Mouse (Mus musculus) myocyte (in vitro differentiated cells): ENCODE measurements around the gene Cbs. TPM values are rescaled to one million over a fixed set of nuclear protein-coding genes. Genes with fewer than 3 reads are reported as not detected.

Source experiments
- H3K27me3 ChIP-seq: one replicate; pipeline ENCODE4 v1.6.1; 2011; ENCODE audit not compliant: control insufficient read depth, insufficient read depth, insufficient read length
- H3K36me3 ChIP-seq: one replicate; pipeline ENCODE4 v1.6.1; 2011; ENCODE audit not compliant: control insufficient read depth, insufficient read depth
- H3K4me2 ChIP-seq: one replicate; pipeline ENCODE4 v1.6.1; 2011; ENCODE audit warnings: low read depth, control low read depth
- H3K4me3 ChIP-seq: one replicate; pipeline ENCODE4 v1.5.1; 2011; ENCODE audit warnings: mild to moderate bottlenecking, control low read depth, moderate library complexity
- H3K79me2 ChIP-seq: one replicate; pipeline ENCODE4 v1.6.1; 2011; ENCODE audit not compliant: control insufficient read depth, insufficient read depth
- H3ac ChIP-seq: one replicate; pipeline ENCODE4 v1.6.1; 2011; ENCODE audit not compliant: control insufficient read depth, insufficient read length
- CEBPB ChIP-seq: IDR thresholded peaks from 2 replicates; pipeline ENCODE4 v1.6.1; 2011; ENCODE audit warnings: mild to moderate bottlenecking, moderate library complexity; ENCODE audit not compliant: poor library complexity, insufficient read depth, severe bottlenecking
- E2F4 ChIP-seq: IDR thresholded peaks from one replicate; pipeline ENCODE4 v1.6.1; 2011; ENCODE audit warnings: mild to moderate bottlenecking, control low read depth, moderate library complexity; ENCODE audit not compliant: insufficient read depth
- MAX ChIP-seq: IDR thresholded peaks from one replicate; pipeline ENCODE4 v1.6.1; 2011; ENCODE audit warnings: low read depth, mild to moderate bottlenecking, control low read depth
- MYOD1 ChIP-seq, 3 experiments: IDR thresholded peaks; one replicate each; pipeline ENCODE4 v1.6.1; 2011; ENCODE audit warnings: control low read depth in 2 of 3, low read depth in 2 of 3, mild to moderate bottlenecking in 2 of 3, moderate library complexity in 1 of 3; ENCODE audit not compliant: insufficient read length in 2 of 3, control insufficient read depth in 1 of 3
- MYOG ChIP-seq, 3 experiments: IDR thresholded peaks; one replicate each; pipeline ENCODE4 v1.6.1; 2011; ENCODE audit warnings: control low read depth in 2 of 3, low read depth in 2 of 3, mild to moderate bottlenecking in 2 of 3; ENCODE audit not compliant: insufficient read length in 2 of 3, control insufficient read depth in 1 of 3, insufficient read depth in 1 of 3
- POLR2A ChIP-seq: IDR thresholded peaks from one replicate; pipeline ENCODE4 v1.6.1; 2011; ENCODE audit warnings: low read depth, mild to moderate bottlenecking, control low read depth, moderate library complexity; ENCODE audit not compliant: insufficient read length
- POLR2AphosphoS2 ChIP-seq: IDR thresholded peaks from one replicate; pipeline ENCODE4 v1.6.1; 2011; ENCODE audit warnings: low read depth, control low read depth; ENCODE audit not compliant: insufficient read length
- REST ChIP-seq: IDR thresholded peaks from one replicate; pipeline ENCODE4 v1.6.1; 2011; ENCODE audit warnings: mild to moderate bottlenecking, control low read depth, moderate library complexity; ENCODE audit not compliant: insufficient read depth, insufficient read length
- SRF ChIP-seq: IDR thresholded peaks from one replicate; pipeline ENCODE4 v1.6.1; 2011; ENCODE audit warnings: low read depth; ENCODE audit not compliant: control insufficient read depth, insufficient read length
- TCF12 ChIP-seq: IDR thresholded peaks from one replicate; pipeline ENCODE4 v1.6.1; 2011; ENCODE audit warnings: mild to moderate bottlenecking, control low read depth; ENCODE audit not compliant: poor library complexity, insufficient read depth, severe bottlenecking
- TCF3 ChIP-seq: IDR thresholded peaks from one replicate; pipeline ENCODE4 v1.6.1; 2011; ENCODE audit warnings: low read depth, control low read depth; ENCODE audit not compliant: insufficient read length
- USF1 ChIP-seq: IDR thresholded peaks from one replicate; pipeline ENCODE4 v1.6.1; 2011; ENCODE audit warnings: low read depth, mild to moderate bottlenecking, control low read depth, moderate library complexity
- polyA plus RNA-seq: library from polyadenylated mRNA; unstranded; fragments of >200 nt; fragmentation: generic; extraction: Trizol; gene quantifications from one replicate; pipeline ENCODE4 v1.2.1, GENCODE M21; 2012; ENCODE audit warnings: missing spikeins

The Cbs gene
- polyA plus RNA-seq, 1 experiment = 0.06 TPM

DNA sequence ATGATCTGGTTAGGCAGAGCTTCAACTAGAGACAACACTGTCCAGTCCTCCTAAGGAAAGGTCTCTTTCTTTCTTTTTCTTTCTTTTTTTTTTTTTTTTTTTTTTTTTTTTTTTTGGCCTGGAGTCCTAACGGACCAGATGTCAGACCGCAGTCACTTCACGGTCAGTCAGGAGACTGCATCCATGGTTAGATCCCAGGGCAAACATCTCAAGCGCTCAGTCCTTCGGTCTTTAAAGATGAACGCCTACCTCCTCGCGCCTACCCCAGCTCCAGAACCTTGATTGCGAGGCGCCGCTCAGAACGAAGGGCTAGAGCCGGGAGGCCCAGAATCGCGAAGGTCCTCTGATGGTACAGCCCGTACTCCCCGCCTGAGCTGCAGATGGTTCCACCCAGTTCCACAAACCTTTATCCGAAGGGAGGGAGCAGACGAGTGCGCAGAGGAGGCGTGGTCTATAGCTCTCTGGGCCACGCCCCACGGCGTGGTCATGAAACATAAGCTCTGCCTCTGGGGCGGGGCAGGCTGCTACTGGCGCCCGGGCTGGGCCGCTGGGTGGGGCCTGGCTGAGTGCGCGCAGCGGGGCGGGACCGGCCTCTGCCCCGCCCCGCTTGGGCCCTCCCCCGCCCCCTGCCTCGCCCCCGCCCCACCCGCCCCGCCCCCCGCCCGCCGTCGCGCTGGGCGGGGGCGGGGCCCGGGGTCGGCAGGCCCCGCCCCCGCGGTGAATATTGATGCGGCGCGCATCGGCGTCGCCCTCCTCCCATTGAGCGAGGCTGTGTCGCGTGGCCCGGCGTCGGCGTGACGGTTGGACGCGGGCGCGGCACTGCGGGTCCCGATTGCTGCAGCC is 72.8 kb downstream of the Cbs start, which contains the start of gene Pknox1:
Pknox1 (plus strand) TSS at position 720 of the 843 bp plus-strand sequence.
- Histone ChIP-seq H3K79me2 (peaks cover 39% of the 10 kb centered on the region), H3K36me3 (no peaks in the 10 kb centered on the region), H3K4me2 (peak within 1 kb of the TSS; percentile 99), H3ac (peak within 1 kb of the TSS; percentile 81), H3K27me3 (no peaks in the 10 kb centered on the region), H3K4me3 (peak within 1 kb of the TSS; percentile 48)
- peak; percentile 50 for TF ChIP-seq USF1
- peak; percentile 78 for TF ChIP-seq POLR2A
- TF ChIP-seq E2F4 = peak; percentile 2
- peak; percentile 40 for TF ChIP-seq POLR2AphosphoS2
- no peak for TF ChIP-seq TCF3
- TF ChIP-seq SRF = peak; percentile 67
- TF ChIP-seq TCF12 = no peak
- TF ChIP-seq REST = no peak
- peak in 1 of 3 experiments; percentile 19 for TF ChIP-seq MYOG (IDR thresholded peaks at IDR 0.05; ENCODE audit: control insufficient read depth in 1 of 3, insufficient read depth in 1 of 3, insufficient read length in 2 of 3, low read depth in 2 of 3)
- no peak for TF ChIP-seq MYOD1 (IDR thresholded peaks at IDR 0.05; ENCODE audit: control insufficient read depth in 1 of 3, insufficient read length in 2 of 3, low read depth in 2 of 3)
- TF ChIP-seq CEBPB = no peak
- TF ChIP-seq MAX = no peak

DNA sequence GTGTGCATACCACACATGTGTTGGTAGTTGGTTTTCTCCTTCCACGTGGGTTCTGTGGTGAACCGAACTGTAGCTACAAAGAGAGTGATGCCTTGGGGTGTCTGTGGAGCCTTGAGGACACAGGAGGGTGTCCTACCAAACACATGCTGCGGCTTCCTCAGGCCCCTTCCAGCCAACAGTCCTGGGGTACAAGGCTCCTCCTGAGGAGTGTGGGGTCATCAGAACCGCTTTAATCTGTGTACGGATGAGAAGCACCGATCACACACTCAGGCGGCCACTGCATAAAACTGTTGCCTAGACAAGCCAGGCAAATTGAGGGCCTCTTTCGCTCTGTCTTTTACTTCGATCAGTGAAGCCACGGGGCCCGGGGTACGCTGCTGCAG is 73.4 kb downstream of the Cbs start:
- TF ChIP-seq MYOD1 (IDR thresholded peaks at IDR 0.05; ENCODE audit: control insufficient read depth in 1 of 3, insufficient read length in 2 of 3, low read depth in 2 of 3) (no peak), POLR2AphosphoS2 (no peak), USF1 (no peak)
- Histone ChIP-seq H3K4me2 (peak overlapping the region; percentile 99), H3K4me3 (peak overlapping the region; percentile 48), H3K36me3 (no peaks in the 10 kb centered on the region), H3K79me2 (peaks cover 32% of the 10 kb centered on the region), H3ac (no peak overlapping the region), H3K27me3 (no peaks in the 10 kb centered on the region)

DNA sequence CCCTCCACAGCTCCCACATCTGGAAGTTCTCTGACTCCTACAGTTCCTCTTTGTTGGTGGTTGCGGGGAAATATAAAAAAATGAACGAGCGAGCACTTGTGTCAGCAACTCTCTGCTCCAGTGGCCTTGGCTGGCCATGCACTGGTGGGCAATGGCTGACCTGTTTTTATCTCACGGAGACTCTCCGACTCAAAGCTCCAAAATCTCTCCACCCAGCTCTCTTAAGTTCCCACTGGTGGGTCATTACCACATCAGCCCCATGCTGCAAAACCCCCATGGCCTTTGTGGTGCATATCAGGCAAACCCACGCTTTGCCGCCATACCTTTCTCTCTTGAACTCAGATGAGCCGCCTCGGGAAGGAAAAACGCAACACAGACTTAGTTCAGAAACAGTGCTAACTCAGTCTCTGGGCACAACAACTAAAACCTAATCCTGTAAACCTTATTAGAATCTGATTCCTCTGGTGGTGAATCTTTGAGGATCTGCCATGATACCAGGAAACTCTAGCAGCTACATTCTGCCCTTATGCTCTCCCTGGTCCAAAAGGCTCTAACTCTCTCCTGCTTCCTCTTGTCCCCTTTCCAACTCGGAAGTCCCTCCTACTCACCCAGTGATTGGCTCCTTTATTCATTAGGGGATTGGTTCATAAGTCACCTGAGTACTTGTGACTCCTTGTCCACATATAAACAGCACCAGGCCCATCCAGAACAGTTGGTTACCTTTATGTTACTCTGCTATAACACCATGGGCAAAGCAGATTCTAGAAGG is 77.8 kb downstream of the Cbs start:
- no peaks in the 10 kb centered on the region for H3K79me2 ChIP-seq
- H3K4me2 ChIP-seq = no peak overlapping the region
- H3K4me3 ChIP-seq = no peak overlapping the region
- no peak for TF ChIP-seq MYOD1 (IDR thresholded peaks at IDR 0.05; ENCODE audit: control insufficient read depth in 1 of 3, insufficient read length in 2 of 3, low read depth in 2 of 3)
- H3K36me3 ChIP-seq = no peaks in the 10 kb centered on the region
- H3K27me3 ChIP-seq = no peaks in the 10 kb centered on the region
- no peak overlapping the region for H3ac ChIP-seq

Other genes with a start within 250 kb of the Cbs start
- 26.1 TPM for gene Wdr4, start 117.3 kb downstream of the Cbs start, polyA plus RNA-seq
- 469 TPM for gene Ndufv3, start 117.1 kb downstream of the Cbs start, polyA plus RNA-seq
- gene Pknox1, start 72.5 kb downstream of the Cbs start, polyA plus RNA-seq = 15.3 TPM
- gene U2af1, start 21.7 kb upstream of the Cbs start, polyA plus RNA-seq = 135 TPM
- not detected for gene Cryaa, start 40.6 kb upstream of the Cbs start, polyA plus RNA-seq
- gene Sik1, start 218.6 kb upstream of the Cbs start, polyA plus RNA-seq = 37.1 TPM